Mouse (Mus musculus) midbrain, embryonic 16.5 days (tissue): ENCODE results near the gene Zfp286. TPM values are rescaled to one million over a fixed set of nuclear protein-coding genes. Genes with fewer than 3 reads are reported as not detected.
A peak's percentile ranks its signal among the peaks of the same experiment; 100 is the strongest.

Experiments
- ATAC-seq: fragments of 200-750 bp; cut with Nextera tagmentation; 2 replicates; pipeline ENCODE4 v1.8.0; 2017; ENCODE audit warnings: moderate TSS enrichment
- H3K27ac ChIP-seq: fragments of 300-500 bp; sonication (generic); 2 replicates; pipeline ENCODE4 v1.5.1; 2014; ENCODE audit warnings: mild to moderate bottlenecking, low read length, mixed read lengths
- H3K27me3 ChIP-seq: fragments of 300-500 bp; sonication (generic); 2 replicates; pipeline ENCODE4 v1.6.1; 2014; ENCODE audit warnings: low read depth, low read length, mixed read lengths; ENCODE audit not compliant: control insufficient read depth, insufficient read depth
- H3K36me3 ChIP-seq: fragments of 300-500 bp; sonication (generic); 2 replicates; pipeline ENCODE4 v1.6.1; 2014; ENCODE audit warnings: mild to moderate bottlenecking, low read length, moderate library complexity, mixed read lengths; ENCODE audit not compliant: control insufficient read depth, insufficient read depth
- H3K4me1 ChIP-seq: fragments of 300-500 bp; sonication (generic); 2 replicates; pipeline ENCODE4 v1.6.1; 2014; ENCODE audit warnings: mild to moderate bottlenecking, low read length, mixed read lengths; ENCODE audit not compliant: control insufficient read depth, insufficient read depth
- H3K4me2 ChIP-seq: fragments of 300-500 bp; sonication (generic); 2 replicates; pipeline ENCODE4 v1.6.1; 2014; ENCODE audit warnings: mild to moderate bottlenecking, low read length, mixed read lengths
- H3K4me3 ChIP-seq: fragments of 300-500 bp; sonication (generic); 2 replicates; pipeline ENCODE4 v1.5.1; 2014; ENCODE audit warnings: low read depth, mild to moderate bottlenecking, low read length, moderate library complexity, mixed read lengths
- H3K9ac ChIP-seq: fragments of 300-500 bp; sonication (generic); 2 replicates; pipeline ENCODE4 v1.6.1; 2014; ENCODE audit warnings: low read depth, low read length, mixed read lengths
- H3K9me3 ChIP-seq: fragments of 300-500 bp; sonication (generic); replicated peaks from 2 replicates; pipeline ENCODE4 v1.6.1; 2014; ENCODE audit warnings: mild to moderate bottlenecking, low read length, mixed read lengths; ENCODE audit not compliant: control insufficient read depth, poor library complexity, severe bottlenecking
- WGBS: fragments of 180-500 bp; shearing (Covaris S2); extraction: QIAGEN DNeasy Blood & Tissue Kit; methylation state at CpG from one replicate; pipeline ENCODE4 v1.1.7; 2014; 5-methylcytosine and 5-hydroxymethylcytosine counted together
- polyA plus RNA-seq: library from polyadenylated mRNA; unstranded; fragments of >200 nt; fragmentation: Nextera tagmentation; extraction: Ambion mirVana; gene quantifications from 2 replicates; pipeline ENCODE4 v1.2.1, GENCODE M21; 2015

Zfp286 gene
- polyA plus RNA-seq, 1 experiment from 2014 or later = 34.1 TPM

GRCm38 (mm10) chr11:62742261-62742957 is 46.9 kb downstream of the Zfp286 start:
- peaks cover 4% of the 10 kb centered on the region; the same call in 1 of the 2 replicates for H3K4me1 ChIP-seq
- ATAC-seq = no peak

GRCm38 (mm10) chr11:62741186-62741585 is 48.1 kb downstream of the Zfp286 start:
- H3K36me3 ChIP-seq = no peaks in the 10 kb centered on the region
- H3K4me2 ChIP-seq = no peak overlapping the region
- no peaks in the 10 kb centered on the region for H3K27me3 ChIP-seq
- 82% methylated on average over 2 of the region's 2 CpGs for WGBS
- ATAC-seq = no peak
- no peak overlapping the region for H3K4me3 ChIP-seq
- H3K27ac ChIP-seq = no peak overlapping the region
- H3K9ac ChIP-seq = no peak overlapping the region
- H3K9me3 ChIP-seq = no peaks in the 10 kb centered on the region
- peaks cover 4% of the 10 kb centered on the region; the same call in 1 of the 2 replicates for H3K4me1 ChIP-seq

More at GRCm38 (mm10) chr11:62742261-62742957, 46.9 kb downstream of the Zfp286 start:
- H3K36me3 ChIP-seq = no peaks in the 10 kb centered on the region
- H3K9ac ChIP-seq = no peak overlapping the region
- H3K27me3 ChIP-seq = no peaks in the 10 kb centered on the region
- H3K9me3 ChIP-seq = no peaks in the 10 kb centered on the region
- H3K4me2 ChIP-seq = no peak overlapping the region
- no peak overlapping the region for H3K27ac ChIP-seq
- H3K4me3 ChIP-seq = no peak overlapping the region
- 84% methylated on average over 10 of the region's 10 CpGs for WGBS

GRCm38 (mm10) chr11:62732665-62733064 is 56.6 kb downstream of the Zfp286 start:
- Histone ChIP-seq H3K36me3 (peaks cover 7% of the 10 kb centered on the region), H3K4me2 (no peak overlapping the region), H3K27me3 (no peaks in the 10 kb centered on the region), H3K27ac (no peak overlapping the region), H3K9ac (no peak overlapping the region), H3K4me3 (no peak overlapping the region), H3K9me3 (no peaks in the 10 kb centered on the region), H3K4me1 (peaks cover 15% of the 10 kb centered on the region)
- 89% methylated on average over 3 of the region's 3 CpGs for WGBS
- no peak for ATAC-seq

GRCm38 (mm10) chr11:62732022-62732387 is 57.3 kb downstream of the Zfp286 start:
- Histone ChIP-seq H3K4me1 (peaks cover 15% of the 10 kb centered on the region), H3K9ac (peak overlapping the region; percentile 78), H3K4me3 (peak overlapping the region; percentile 58), H3K27me3 (no peaks in the 10 kb centered on the region), H3K27ac (peak overlapping the region; percentile 93), H3K4me2 (peak overlapping the region; percentile 69), H3K36me3 (peaks cover 13% of the 10 kb centered on the region), H3K9me3 (no peaks in the 10 kb centered on the region)
- under 1% methylated on average over 5 of the region's 5 CpGs for WGBS
- peak; percentile 40 for ATAC-seq

GRCm38 (mm10) chr11:62731311-62732021 is 57.8 kb downstream of the Zfp286 start, which contains the start of gene Zfp287:
TSS of gene Zfp287 (minus strand) at chr11:62731905.
- Histone ChIP-seq H3K4me3 (peak within 1 kb of the TSS; percentile 58), H3K4me2 (peak within 1 kb of the TSS; percentile 69)
- under 1% methylated on average over 48 of the region's 48 CpGs for WGBS

GRCm38 (mm10) chr11:62728276-62728675 is 61.0 kb downstream of the Zfp286 start:
- ATAC-seq = no peak
- 96% methylated on average over 8 of the region's 8 CpGs for WGBS
- Histone ChIP-seq H3K36me3 (peaks cover 28% of the 10 kb centered on the region), H3K9me3 (no peaks in the 10 kb centered on the region), H3K27ac (no peak overlapping the region), H3K9ac (no peak overlapping the region), H3K4me3 (no peak overlapping the region), H3K4me2 (no peak overlapping the region), H3K4me1 (peaks cover 15% of the 10 kb centered on the region), H3K27me3 (no peaks in the 10 kb centered on the region)

More at GRCm38 (mm10) chr11:62731311-62732021, 57.8 kb downstream of the Zfp286 start, which contains the start of gene Zfp287:
- H3K9ac ChIP-seq = peak within 1 kb of the TSS; percentile 78
- H3K36me3 ChIP-seq = peaks cover 13% of the 10 kb centered on the region
- no peaks in the 10 kb centered on the region for H3K27me3 ChIP-seq
- peaks cover 15% of the 10 kb centered on the region for H3K4me1 ChIP-seq
- peak; percentile 99 for ATAC-seq
- peak within 1 kb of the TSS; percentile 93 for H3K27ac ChIP-seq
- H3K9me3 ChIP-seq = no peaks in the 10 kb centered on the region

GRCm38 (mm10) chr11:62710657-62711056 is 78.6 kb downstream of the Zfp286 start:
- Histone ChIP-seq H3K36me3 (peaks cover 28% of the 10 kb centered on the region), H3K27ac (no peak overlapping the region), H3K9ac (no peak overlapping the region), H3K4me2 (no peak overlapping the region), H3K4me1 (no peaks in the 10 kb centered on the region), H3K27me3 (no peaks in the 10 kb centered on the region), H3K4me3 (no peak overlapping the region), H3K9me3 (no peaks in the 10 kb centered on the region)
- no peak for ATAC-seq
- 96% methylated on average over 5 of the region's 5 CpGs for WGBS

GRCm38 (mm10) chr11:62708252-62708651 is 81.0 kb downstream of the Zfp286 start:
- Histone ChIP-seq H3K36me3 (peaks cover 9% of the 10 kb centered on the region), H3K9me3 (no peaks in the 10 kb centered on the region), H3K27ac (no peak overlapping the region), H3K4me2 (no peak overlapping the region), H3K9ac (no peak overlapping the region), H3K27me3 (no peaks in the 10 kb centered on the region), H3K4me3 (no peak overlapping the region), H3K4me1 (no peaks in the 10 kb centered on the region)
- 81% methylated on average over 7 of the region's 7 CpGs for WGBS
- no peak for ATAC-seq

GRCm38 (mm10) chr11:62706141-62706540 is 83.1 kb downstream of the Zfp286 start:
- no peak overlapping the region for H3K4me3 ChIP-seq
- no peaks in the 10 kb centered on the region for H3K4me1 ChIP-seq
- H3K9me3 ChIP-seq = no peaks in the 10 kb centered on the region
- H3K4me2 ChIP-seq = no peak overlapping the region
- WGBS = 91% methylated on average over 2 of the region's 2 CpGs
- no peak for ATAC-seq
- H3K27ac ChIP-seq = no peak overlapping the region
- peaks cover 6% of the 10 kb centered on the region; the same call in 1 of the 2 replicates for H3K36me3 ChIP-seq
- H3K9ac ChIP-seq = no peak overlapping the region
- H3K27me3 ChIP-seq = no peaks in the 10 kb centered on the region
